Mouse (Mus musculus): ENCODE results near the gene H2-Q10.

The H2-Q10 gene

GRCm38 (mm10) chr17:35514756-35515155 is 44.9 kb downstream of the H2-Q10 start:
- DNase-seq (ENCODE audit: low read depth, low spot score), result peak; percentile 62

DNA sequence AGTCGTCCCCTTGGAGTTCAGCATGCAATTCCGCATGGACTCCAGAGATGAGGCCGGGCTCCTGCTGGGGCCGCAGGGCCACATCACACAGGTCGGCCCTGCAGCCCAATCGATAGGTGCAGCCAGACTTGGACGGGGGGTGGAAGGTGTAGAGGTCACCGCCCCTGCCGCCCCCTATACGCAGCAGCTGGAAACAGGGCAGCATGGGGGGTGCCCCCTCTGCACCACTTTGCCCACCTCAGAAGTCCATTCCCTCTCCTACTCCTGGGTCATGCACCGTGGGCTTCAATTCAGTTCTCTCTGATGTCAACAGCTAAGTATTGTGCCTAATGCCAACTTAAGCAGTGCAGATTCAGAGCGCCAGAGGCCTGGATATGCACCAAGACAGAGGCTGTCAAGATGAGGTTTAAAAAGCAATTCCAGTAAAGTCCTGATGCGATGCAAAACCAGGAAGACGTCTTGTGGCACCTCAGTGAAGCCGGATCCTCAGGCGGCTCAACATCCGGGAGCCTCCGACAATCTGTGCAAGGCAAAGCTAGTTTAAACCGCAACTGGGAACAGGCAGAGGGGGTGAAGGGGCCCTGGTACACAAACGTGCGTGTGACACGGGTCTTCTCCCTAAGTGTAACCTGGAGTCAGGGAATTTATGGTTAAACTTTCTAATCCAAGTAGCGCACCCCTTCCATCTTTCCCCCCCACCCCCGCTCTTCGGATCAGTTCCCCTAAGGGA is 46.2 kb downstream of the H2-Q10 start:
- peak; percentile 80 for DNase-seq (ENCODE audit: low read depth, low spot score)

DNA sequence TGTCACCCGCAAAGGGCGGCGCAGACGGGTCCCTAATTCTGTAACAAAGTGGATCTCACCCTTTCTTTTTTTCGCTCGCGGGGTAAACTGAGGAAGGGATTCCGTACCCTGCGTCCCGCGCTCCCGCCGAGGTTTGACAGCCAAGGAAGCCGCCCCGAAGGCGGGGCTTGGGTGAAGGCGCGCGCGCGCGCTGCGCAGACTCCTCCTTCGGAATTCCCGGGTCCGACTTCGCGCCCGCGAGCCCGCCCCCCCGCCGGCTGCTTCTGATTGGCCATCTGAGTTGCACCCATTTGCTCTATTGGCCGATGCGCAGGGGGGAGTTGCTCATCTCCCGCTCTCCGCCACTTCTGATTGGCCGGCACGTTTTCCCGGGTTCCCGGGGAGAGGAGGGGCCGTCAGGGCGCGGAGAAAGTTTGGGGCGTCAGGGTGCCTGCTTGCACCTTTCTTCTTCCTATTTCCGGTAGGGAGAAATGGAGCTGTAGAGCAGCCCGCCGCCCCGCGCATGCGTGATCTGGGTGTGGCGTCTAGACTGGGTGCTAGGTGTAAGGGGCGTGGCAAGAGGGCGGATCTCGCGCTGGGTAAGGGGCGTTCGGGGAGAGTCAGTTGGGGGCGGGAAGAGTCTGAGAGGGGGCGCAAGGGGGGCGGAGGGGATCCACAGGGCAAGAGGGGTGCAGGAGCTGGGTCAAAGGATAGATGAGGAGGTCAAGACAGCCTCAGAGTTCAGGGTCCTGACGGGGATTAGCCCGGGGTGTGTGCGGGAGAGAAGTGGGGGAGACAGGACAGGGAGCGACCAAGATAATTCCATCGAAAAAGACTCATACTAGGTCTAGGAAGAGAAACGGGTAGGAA is 47.0 kb downstream of the H2-Q10 start, which contains the start of the genes Tcf19 and Cchcr1:
Gene Tcf19, minus strand, starts transcription at position 173 of the 849 bp plus-strand sequence.
Gene Cchcr1, plus strand, starts transcription at position 449 of the 849 bp plus-strand sequence.
- DNase-seq (ENCODE audit: low read depth, low spot score), result peak; percentile 99

- peak; percentile 58 for DNase-seq (ENCODE audit: low read depth, low spot score)
These were observed 47.6 kb downstream of the H2-Q10 start for GRCm38 (mm10) chr17:35517526-35517925.
